Mouse (Mus musculus) forebrain, embryonic 15.5 days (tissue): Measurements from ENCODE around the gene Olfr133. TPM values are rescaled to one million over a fixed set of nuclear protein-coding genes. Genes with fewer than 3 reads are reported as not detected.
"Not testable (repeated sequence)": the region's sequence is repeated elsewhere in the genome, so short reads cannot be mapped to it uniquely, and the experiment has no call there.

Experiments used
- ATAC-seq: fragments of 200-750 bp; cut with Nextera tagmentation; replicated peaks from 2 replicates; pipeline ENCODE4 v1.8.0; 2017; ENCODE audit warnings: mild to moderate bottlenecking, moderate TSS enrichment, moderate library complexity
- H3K27ac ChIP-seq: fragments of 300-500 bp; sonication (generic); replicated peaks from 2 replicates; pipeline ENCODE4 v1.5.1; 2015; ENCODE audit warnings: mild to moderate bottlenecking, inconsistent platforms
- H3K27me3 ChIP-seq: fragments of 300-500 bp; sonication (generic); 2 replicates; pipeline ENCODE4 v1.6.1; 2015; ENCODE audit warnings: inconsistent platforms
- H3K36me3 ChIP-seq: fragments of 300-500 bp; sonication (generic); 2 replicates; pipeline ENCODE4 v1.6.1; 2015; ENCODE audit warnings: mild to moderate bottlenecking, inconsistent platforms
- H3K4me1 ChIP-seq: fragments of 300-500 bp; sonication (generic); 2 replicates; pipeline ENCODE4 v1.6.1; 2015; ENCODE audit warnings: inconsistent platforms
- H3K4me2 ChIP-seq: fragments of 300-500 bp; sonication (generic); replicated peaks from 2 replicates; pipeline ENCODE4 v1.6.1; 2015; ENCODE audit warnings: mild to moderate bottlenecking, inconsistent platforms
- H3K4me3 ChIP-seq: fragments of 300-500 bp; sonication (generic); 2 replicates; pipeline ENCODE4 v1.5.1; 2015; ENCODE audit warnings: mild to moderate bottlenecking, inconsistent platforms
- H3K9ac ChIP-seq: fragments of 300-500 bp; sonication (generic); replicated peaks from 2 replicates; pipeline ENCODE4 v1.6.1; 2015; ENCODE audit warnings: mild to moderate bottlenecking, inconsistent platforms
- H3K9me3 ChIP-seq: fragments of 300-500 bp; sonication (generic); 2 replicates; pipeline ENCODE4 v1.6.1; 2016; ENCODE audit warnings: inconsistent platforms
- WGBS: fragments of 180-500 bp; shearing (Covaris S2); methylation state at CpG from one replicate; pipeline ENCODE4 v1.1.7; 2015; ENCODE audit warnings: mixed read lengths; 5-methylcytosine and 5-hydroxymethylcytosine counted together
- polyA plus RNA-seq: library from polyadenylated mRNA; unstranded; fragments of >200 nt; fragmentation: Nextera tagmentation; extraction: Ambion mirVana; gene quantifications from 2 replicates; pipeline ENCODE4 v1.2.1, GENCODE M21; 2015

Gene Olfr133
- polyA plus RNA-seq: not detected in 2 replicates

DNA sequence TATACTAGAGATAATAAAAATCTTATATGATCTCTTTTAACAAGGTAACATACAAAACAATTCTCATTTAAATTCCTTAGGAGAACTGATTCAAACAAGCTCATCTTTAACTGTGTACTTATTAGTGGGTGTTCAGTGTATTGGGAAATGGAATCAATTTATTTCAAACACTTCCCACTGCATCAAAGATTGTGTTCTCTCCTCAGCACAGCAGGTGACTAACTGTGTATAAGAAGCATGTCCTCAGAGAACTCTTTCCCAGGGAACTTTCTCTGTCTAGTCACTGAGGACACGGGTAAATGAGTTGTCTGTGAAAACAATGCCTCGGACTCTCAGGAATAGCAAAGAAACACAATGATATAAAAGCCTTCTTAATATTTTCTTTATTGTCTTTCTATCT is at the start of gene Olfr133:
Olfr133 (plus strand) TSS at position 301 of the 400 bp plus-strand sequence.
- H3K9ac ChIP-seq: no peak within 1 kb of the TSS
- no peak for ATAC-seq

DNA sequence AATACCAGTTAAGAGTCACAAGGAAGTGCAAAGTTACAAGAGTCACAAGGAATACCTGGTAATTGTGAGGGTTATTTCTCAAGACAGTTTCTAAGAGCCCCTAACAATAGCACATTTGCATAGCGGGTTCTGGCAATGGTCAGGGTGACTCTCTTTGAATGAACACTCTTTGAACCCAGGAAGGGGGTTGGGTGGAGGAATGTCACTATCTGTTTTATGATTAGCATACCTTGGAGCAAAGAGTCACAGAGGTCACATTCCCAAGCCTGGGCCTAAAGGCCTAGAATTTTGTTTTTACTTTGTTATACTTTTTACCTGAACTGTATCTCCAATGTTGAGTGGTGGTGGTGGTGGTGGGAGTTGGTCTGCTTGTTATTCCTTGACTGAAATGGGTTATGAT is 20.9 kb upstream of the Olfr133 start:
- H3K27me3 ChIP-seq, ATAC-seq, H3K4me3 ChIP-seq, H3K4me2 ChIP-seq, H3K4me1 ChIP-seq, H3K9me3 ChIP-seq, H3K9ac ChIP-seq, H3K36me3 ChIP-seq, H3K27ac ChIP-seq: not testable (repeated sequence)
- 95% methylated on average over 1 of the region's 1 CpGs for WGBS

More for the DNA sequence above, at the start of gene Olfr133:
- H3K4me1 ChIP-seq: no peaks in the 10 kb centered on the region
- H3K4me2 ChIP-seq: no peak within 1 kb of the TSS
- H3K36me3 ChIP-seq: no peaks in the 10 kb centered on the region
- H3K4me3 ChIP-seq: no peak within 1 kb of the TSS
- H3K9me3 ChIP-seq: 0 out of 2 replicates have a peak, but pooled peaks cover 2% of the 10 kb centered on the region
- no peaks in the 10 kb centered on the region for H3K27me3 ChIP-seq
- no peak within 1 kb of the TSS for H3K27ac ChIP-seq
- 64% methylated on average over 2 of the region's 2 CpGs for WGBS

- H3K4me1 ChIP-seq, H3K9ac ChIP-seq, H3K27ac ChIP-seq, ATAC-seq, H3K36me3 ChIP-seq, H3K27me3 ChIP-seq, H3K4me3 ChIP-seq, H3K9me3 ChIP-seq, H3K4me2 ChIP-seq: not testable (repeated sequence)
- WGBS: 59% methylated on average over 3 of the region's 3 CpGs
These were observed 19.7 kb upstream of the Olfr133 start for GRCm38 (mm10) chr17:38125371-38125770.

- H3K27ac ChIP-seq: no peak within 1 kb of the TSS
- H3K9me3 ChIP-seq: no peaks in the 10 kb centered on the region
- H3K4me3 ChIP-seq: no peak within 1 kb of the TSS
- no peak within 1 kb of the TSS for H3K9ac ChIP-seq
- no peak within 1 kb of the TSS for H3K4me2 ChIP-seq
- ATAC-seq: no peak
- H3K27me3 ChIP-seq: no peaks in the 10 kb centered on the region
- H3K36me3 ChIP-seq: no peaks in the 10 kb centered on the region
- H3K4me1 ChIP-seq: no peaks in the 10 kb centered on the region
- 78% methylated on average over 1 of the region's 1 CpGs for WGBS
These were observed 10.7 kb upstream of the Olfr133 start, which contains the start of gene Olfr132 for GRCm38 (mm10) chr17:38134426-38134825. Olfr132 (minus strand) TSS chr17:38134526.

DNA sequence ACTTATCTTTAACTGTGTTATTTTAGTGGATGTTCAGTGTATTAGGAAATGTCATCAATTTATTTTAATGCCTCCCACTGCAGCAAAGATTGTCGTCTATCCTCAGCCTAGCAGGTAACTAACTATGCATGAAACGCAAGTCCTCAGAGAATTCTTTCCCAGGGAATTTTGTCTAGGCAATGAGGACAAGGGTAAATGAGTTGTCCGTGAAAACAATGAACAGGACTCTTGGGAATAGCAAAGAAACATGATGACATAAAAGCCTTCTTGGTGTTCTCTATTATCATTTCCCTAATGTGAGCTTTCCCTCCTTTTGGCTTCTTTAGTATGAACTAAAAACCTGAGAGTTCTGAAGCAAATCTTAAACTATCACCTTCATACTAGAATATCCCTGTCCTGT is 26.0 kb downstream of the Olfr133 start, which contains the start of gene Olfr134:
Olfr134 (plus strand) TSS at position 301 of the 400 bp plus-strand sequence.
- WGBS: 72% methylated on average over 3 of the region's 3 CpGs
- no peak for ATAC-seq
- no peaks in the 10 kb centered on the region for H3K27me3 ChIP-seq

More for the DNA sequence above, 26.0 kb downstream of the Olfr133 start, which contains the start of gene Olfr134:
- H3K27ac ChIP-seq: no peak within 1 kb of the TSS
- H3K36me3 ChIP-seq: no peaks in the 10 kb centered on the region
- H3K4me1 ChIP-seq: no peaks in the 10 kb centered on the region
- no peaks in the 10 kb centered on the region for H3K9me3 ChIP-seq
- H3K4me2 ChIP-seq: no peak within 1 kb of the TSS
- H3K9ac ChIP-seq: no peak within 1 kb of the TSS
- H3K4me3 ChIP-seq: no peak within 1 kb of the TSS

Other genes starting within 250 kb of the Olfr133 start
- gene Olfr127, start 244.8 kb upstream of the Olfr133 start, polyA plus RNA-seq: not detected in 2 replicates
- gene Olfr128, start 224.7 kb upstream of the Olfr133 start, polyA plus RNA-seq: not detected in 2 replicates
- gene Olfr761, start 192.2 kb upstream of the Olfr133 start, polyA plus RNA-seq: not detected in 2 replicates
- not detected in 2 replicates for gene Olfr129, start 85.2 kb upstream of the Olfr133 start, polyA plus RNA-seq
- not detected in 2 replicates for gene Olfr130, start 81.4 kb upstream of the Olfr133 start, polyA plus RNA-seq
- gene Olfr131, start 56.6 kb upstream of the Olfr133 start, polyA plus RNA-seq: not detected in 2 replicates
- not detected in 2 replicates for gene Olfr132, start 10.8 kb upstream of the Olfr133 start, polyA plus RNA-seq
- not detected in 2 replicates for gene Olfr134, start 26.1 kb downstream of the Olfr133 start, polyA plus RNA-seq
- gene Olfr135, start 59.1 kb downstream of the Olfr133 start, polyA plus RNA-seq: not detected in 2 replicates
- not detected in 2 replicates for gene Olfr138, start 115.8 kb downstream of the Olfr133 start, polyA plus RNA-seq
- not detected in 2 replicates for gene Olfr137, start 162.3 kb downstream of the Olfr133 start, polyA plus RNA-seq
- not detected in 2 replicates for gene Olfr136, start 184.6 kb downstream of the Olfr133 start, polyA plus RNA-seq